Comparison of ENCODE assay signal across 1 mouse cellular context in genomic region chr1:165438289-165439021, GRCm38 (mm10).
TF ChIP-seq lines count a peak whose summit lies in the region.

No protein-coding gene starts in this region.

TF ChIP-seq in MEL, 35 proteins besides CTCF, POLR2A, EP300 and RAD21 (continued from another document):
- TF ChIP-seq JUND (IDR thresholded peaks at IDR 0.05; ENCODE audit: low read depth, low read length) (no peak), ZNF384 (IDR thresholded peaks at IDR 0.05; ENCODE audit: low read depth, low read length) (no peak), HCFC1 (IDR thresholded peaks at IDR 0.05; ENCODE audit: low read depth, low read length) (no peak), TAL1 (IDR thresholded peaks at IDR 0.05; ENCODE audit: low read length) (no peak), RCOR1 (IDR thresholded peaks at IDR 0.05; ENCODE audit: low read depth, low read length) (peak; percentile 76), USF1 (IDR thresholded peaks at IDR 0.05; ENCODE audit: low read depth, low read length) (no peak), ZMIZ1 (IDR thresholded peaks at IDR 0.05; ENCODE audit: low read depth, low read length) (no peak), SIN3A (IDR thresholded peaks at IDR 0.05; ENCODE audit: low read length) (no peak; the same call in 1 of the 2 replicates), TBP (IDR thresholded peaks at IDR 0.05; ENCODE audit: low read depth, low read length) (no peak), BHLHE40 (IDR thresholded peaks at IDR 0.05; ENCODE audit: borderline replicate concordance, low read depth, low read length) (no peak), MEF2A (IDR thresholded peaks at IDR 0.05; ENCODE audit: extremely low read depth, insufficient replicate concordance, low read depth, low read length, poor library complexity, severe bottlenecking) (no peak), TCF12 (IDR thresholded peaks at IDR 0.05; ENCODE audit: low read depth, low read length) (0 out of 2 replicates have a peak, but pooled peaks have one; percentile 8), POLR2AphosphoS2 (IDR thresholded peaks at IDR 0.05; ENCODE audit: low read length) (no peak), SMC3 (IDR thresholded peaks at IDR 0.05; ENCODE audit: low read depth, low read length) (no peak), POLR2AphosphoS5 (IDR thresholded peaks at IDR 0.05; ENCODE audit: borderline replicate concordance, low read depth, low read length) (no peak), E2F4 (IDR thresholded peaks at IDR 0.05; ENCODE audit: borderline replicate concordance, low read depth, low read length) (no peak), ETS1 (IDR thresholded peaks at IDR 0.05; ENCODE audit: low read depth, low read length) (0 out of 2 replicates have a peak, but pooled peaks have one; percentile 15), MAZ (IDR thresholded peaks at IDR 0.05; ENCODE audit: low read depth, low read length) (no peak), CHD2 (IDR thresholded peaks at IDR 0.05; ENCODE audit: low read length) (no peak)
